Mouse (Mus musculus): Measurements from ENCODE around the gene Taar7e. TPM values are rescaled to one million over a fixed set of nuclear protein-coding genes. Genes with fewer than 3 reads are reported as not detected.
"Not testable (repeated sequence)": the region's sequence is repeated elsewhere in the genome, so short reads cannot be mapped to it uniquely, and the experiment has no call there.

The Taar7e gene
- polyA plus RNA-seq, 1 experiment from 2014 or later, result not detected

DNA sequence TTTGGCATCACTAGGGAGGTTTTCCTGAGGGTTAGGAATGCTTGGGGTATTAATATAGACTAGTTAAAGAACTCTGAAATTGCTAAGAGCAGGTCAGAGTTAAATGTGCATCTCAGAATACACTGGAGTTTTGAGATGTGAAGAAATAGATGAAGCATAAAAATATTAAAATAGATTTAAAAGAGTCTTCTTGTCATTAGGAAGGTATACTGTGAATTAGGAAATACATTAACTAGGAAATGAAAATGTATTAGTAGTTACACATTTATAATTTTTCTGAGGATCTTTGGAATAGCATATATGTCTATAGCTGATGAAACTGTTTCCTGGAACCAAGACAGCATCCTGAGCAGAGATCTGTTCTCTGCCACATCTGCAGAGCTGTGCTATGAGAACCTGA lies 11.8 kb downstream of the Taar7e start, which contains the start of gene Taar7f:
Taar7f (plus strand) TSS at position 301 of the 400 bp plus-strand sequence.
- no peaks in the 10 kb centered on the region for H3K27me3 ChIP-seq (ENCODE audit: control insufficient read depth, insufficient read depth, low read length)
- no peak within 1 kb of the TSS for H3K4me2 ChIP-seq (ENCODE audit: low read depth, low read length)
- no peak for ATAC-seq (replicated peaks; ENCODE audit: extremely low read depth, insufficient read depth, low FRiP score)
- no peak within 1 kb of the TSS for H3K9ac ChIP-seq (ENCODE audit: low read length)
- no peak within 1 kb of the TSS for H3K4me3 ChIP-seq (ENCODE audit: low read length)
- H3K4me1 ChIP-seq (ENCODE audit: control insufficient read depth, insufficient read depth, low read length), result no peaks in the 10 kb centered on the region
- H3K36me3 ChIP-seq (ENCODE audit: control insufficient read depth, insufficient read depth), result no peaks in the 10 kb centered on the region
- H3K9me3 ChIP-seq (replicated peaks; ENCODE audit: control insufficient read depth, low read length), result no peaks in the 10 kb centered on the region
- no peak within 1 kb of the TSS for H3K27ac ChIP-seq (ENCODE audit: low read length)

DNA sequence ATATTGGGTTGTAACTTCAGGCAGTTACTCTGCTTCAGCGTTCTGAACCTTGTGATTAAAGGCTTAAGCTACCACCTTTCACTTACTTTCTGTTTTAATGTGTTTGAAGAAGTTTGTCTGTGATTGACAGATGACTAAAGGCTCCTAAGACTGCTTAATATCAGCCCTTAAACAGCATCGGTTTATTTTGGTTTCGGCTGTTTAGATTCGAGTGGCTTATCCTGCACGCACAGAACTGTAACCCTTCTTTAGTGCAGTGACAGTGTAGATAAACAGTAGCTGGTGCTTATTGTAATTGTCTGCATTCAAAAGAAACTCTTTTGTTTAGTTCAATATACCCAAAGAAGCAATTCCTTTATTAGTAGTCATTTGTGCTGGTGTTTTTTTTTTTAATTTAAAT lies 14.6 kb downstream of the Taar7e start:
- Histone ChIP-seq H3K9ac (ENCODE audit: low read length) (no peak overlapping the region), H3K4me3 (ENCODE audit: low read length) (no peak overlapping the region), H3K36me3 (ENCODE audit: control insufficient read depth, insufficient read depth) (no peaks in the 10 kb centered on the region), H3K9me3 (replicated peaks; ENCODE audit: control insufficient read depth, low read length) (no peaks in the 10 kb centered on the region), H3K27ac (ENCODE audit: low read length) (no peak overlapping the region), H3K4me1 (ENCODE audit: control insufficient read depth, insufficient read depth, low read length) (no peaks in the 10 kb centered on the region), H3K27me3 (ENCODE audit: control insufficient read depth, insufficient read depth, low read length) (no peaks in the 10 kb centered on the region), H3K4me2 (ENCODE audit: low read depth, low read length) (no peak overlapping the region)
- WGBS, result 26% methylated on average over 5 of the region's 5 CpGs
- ATAC-seq (replicated peaks; ENCODE audit: extremely low read depth, insufficient read depth, low FRiP score), result no peak

DNA sequence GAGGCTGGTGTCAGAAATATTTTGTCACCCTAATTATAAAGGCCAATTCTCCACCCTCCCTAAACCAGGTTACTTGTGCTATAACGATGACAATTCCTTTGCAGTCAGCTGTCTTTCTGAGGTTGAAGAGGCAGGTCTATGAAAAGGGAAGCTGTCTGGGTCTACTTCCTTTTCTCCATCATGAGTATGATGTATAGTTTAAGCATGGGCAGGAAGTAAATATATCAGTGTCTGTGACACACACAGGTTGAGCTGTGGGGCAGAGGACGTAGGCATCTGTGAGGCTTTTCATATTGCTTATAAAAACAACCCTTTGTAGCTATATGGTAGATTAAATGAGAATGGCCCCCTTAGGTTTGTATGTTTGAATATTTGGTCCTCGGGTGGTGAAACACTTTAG lies 21.6 kb downstream of the Taar7e start:
- ATAC-seq (replicated peaks; ENCODE audit: extremely low read depth, insufficient read depth, low FRiP score), result no peak
- H3K9ac ChIP-seq (ENCODE audit: low read length), result no peak overlapping the region
- no peak overlapping the region for H3K4me3 ChIP-seq (ENCODE audit: low read length)
- H3K4me2 ChIP-seq (ENCODE audit: low read depth, low read length), result no peak overlapping the region
- no peaks in the 10 kb centered on the region for H3K4me1 ChIP-seq (ENCODE audit: control insufficient read depth, insufficient read depth, low read length)
- no peaks in the 10 kb centered on the region for H3K36me3 ChIP-seq (ENCODE audit: control insufficient read depth, insufficient read depth)
- H3K27me3 ChIP-seq (ENCODE audit: control insufficient read depth, insufficient read depth, low read length), result no peaks in the 10 kb centered on the region
- no peaks in the 10 kb centered on the region for H3K9me3 ChIP-seq (replicated peaks; ENCODE audit: control insufficient read depth, low read length)
- 71% methylated on average over 3 of the region's 3 CpGs for WGBS
- no peak overlapping the region for H3K27ac ChIP-seq (ENCODE audit: low read length)

- H3K9me3 ChIP-seq (replicated peaks; ENCODE audit: control insufficient read depth, low read length); H3K4me2 ChIP-seq (ENCODE audit: low read depth, low read length); H3K4me1 ChIP-seq (ENCODE audit: control insufficient read depth, insufficient read depth, low read length); ATAC-seq (replicated peaks; ENCODE audit: extremely low read depth, insufficient read depth, low FRiP score); H3K27me3 ChIP-seq (ENCODE audit: control insufficient read depth, insufficient read depth, low read length); H3K9ac ChIP-seq (ENCODE audit: low read length); H3K36me3 ChIP-seq (ENCODE audit: control insufficient read depth, insufficient read depth); H3K27ac ChIP-seq (ENCODE audit: low read length); H3K4me3 ChIP-seq (ENCODE audit: low read length): not testable (repeated sequence)
- 30% methylated on average over 2 of the region's 2 CpGs for WGBS
Measured at GRCm38 (mm10) chr10:24074751-24075150, 37.3 kb downstream of the Taar7e start.

- not testable (repeated sequence) for H3K36me3 ChIP-seq (ENCODE audit: control insufficient read depth, insufficient read depth); H3K9me3 ChIP-seq (replicated peaks; ENCODE audit: control insufficient read depth, low read length); H3K4me1 ChIP-seq (ENCODE audit: control insufficient read depth, insufficient read depth, low read length); ATAC-seq (replicated peaks; ENCODE audit: extremely low read depth, insufficient read depth, low FRiP score); H3K27ac ChIP-seq (ENCODE audit: low read length); H3K9ac ChIP-seq (ENCODE audit: low read length); H3K4me3 ChIP-seq (ENCODE audit: low read length); H3K27me3 ChIP-seq (ENCODE audit: control insufficient read depth, insufficient read depth, low read length); H3K4me2 ChIP-seq (ENCODE audit: low read depth, low read length)
- WGBS, result 75% methylated on average over 2 of the region's 4 CpGs
Measured at GRCm38 (mm10) chr10:24076200-24076599, 38.8 kb downstream of the Taar7e start, which contains the start of gene Taar8a. TSS of gene Taar8a (plus strand) at chr10:24076500.

GRCm38 (mm10) chr10:24080166-24080565 lies 42.8 kb downstream of the Taar7e start:
- H3K9me3 ChIP-seq (replicated peaks; ENCODE audit: control insufficient read depth, low read length), result no peaks in the 10 kb centered on the region
- no peaks in the 10 kb centered on the region for H3K36me3 ChIP-seq (ENCODE audit: control insufficient read depth, insufficient read depth)
- H3K27me3 ChIP-seq (ENCODE audit: control insufficient read depth, insufficient read depth, low read length), result no peaks in the 10 kb centered on the region
- H3K9ac ChIP-seq (ENCODE audit: low read length), result no peak overlapping the region
- no peak overlapping the region for H3K27ac ChIP-seq (ENCODE audit: low read length)
- no peak overlapping the region for H3K4me3 ChIP-seq (ENCODE audit: low read length)
- H3K4me1 ChIP-seq (ENCODE audit: control insufficient read depth, insufficient read depth, low read length), result no peaks in the 10 kb centered on the region
- H3K4me2 ChIP-seq (ENCODE audit: low read depth, low read length), result no peak overlapping the region
- WGBS, result 31% methylated on average over 3 of the region's 3 CpGs
- ATAC-seq (replicated peaks; ENCODE audit: extremely low read depth, insufficient read depth, low FRiP score), result no peak

- H3K4me3 ChIP-seq (ENCODE audit: low read length), result no peak overlapping the region
- WGBS, result 69% methylated on average over 5 of the region's 5 CpGs
- no peaks in the 10 kb centered on the region for H3K4me1 ChIP-seq (ENCODE audit: control insufficient read depth, insufficient read depth, low read length)
- no peak overlapping the region for H3K27ac ChIP-seq (ENCODE audit: low read length)
- H3K4me2 ChIP-seq (ENCODE audit: low read depth, low read length), result no peak overlapping the region
- H3K9me3 ChIP-seq (replicated peaks; ENCODE audit: control insufficient read depth, low read length), result no peaks in the 10 kb centered on the region
- no peak for ATAC-seq (replicated peaks; ENCODE audit: extremely low read depth, insufficient read depth, low FRiP score)
- H3K27me3 ChIP-seq (ENCODE audit: control insufficient read depth, insufficient read depth, low read length), result no peaks in the 10 kb centered on the region
- no peaks in the 10 kb centered on the region for H3K36me3 ChIP-seq (ENCODE audit: control insufficient read depth, insufficient read depth)
- no peak overlapping the region for H3K9ac ChIP-seq (ENCODE audit: low read length)
Measured at GRCm38 (mm10) chr10:24085936-24086335, 48.5 kb downstream of the Taar7e start.

DNA sequence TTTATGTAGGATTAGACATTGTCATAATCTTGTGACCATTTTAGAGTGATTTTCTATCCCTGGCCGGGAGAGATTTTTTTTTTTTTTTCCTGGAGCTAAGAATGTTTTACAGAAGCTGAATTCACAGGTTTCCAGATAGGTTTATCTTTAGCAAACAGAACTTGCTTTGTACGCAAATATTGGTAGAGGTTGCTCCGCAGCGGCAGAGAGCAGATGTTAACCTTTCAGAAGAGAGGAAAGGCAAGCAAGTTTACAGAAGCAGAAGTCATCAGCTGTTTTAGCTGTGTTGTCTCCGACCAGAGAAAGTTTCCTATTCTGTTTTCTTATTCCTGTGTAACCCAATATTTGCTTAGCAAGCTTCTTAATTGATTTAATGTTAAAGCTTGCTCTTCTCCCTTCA lies 49.1 kb downstream of the Taar7e start:
- H3K27ac ChIP-seq (ENCODE audit: low read length), result no peak overlapping the region
- H3K36me3 ChIP-seq (ENCODE audit: control insufficient read depth, insufficient read depth), result no peaks in the 10 kb centered on the region
- H3K4me2 ChIP-seq (ENCODE audit: low read depth, low read length), result no peak overlapping the region
- WGBS, result 54% methylated on average over 5 of the region's 5 CpGs
- no peak overlapping the region for H3K4me3 ChIP-seq (ENCODE audit: low read length)
- H3K9me3 ChIP-seq (replicated peaks; ENCODE audit: control insufficient read depth, low read length), result no peaks in the 10 kb centered on the region
- H3K4me1 ChIP-seq (ENCODE audit: control insufficient read depth, insufficient read depth, low read length), result no peaks in the 10 kb centered on the region
- H3K27me3 ChIP-seq (ENCODE audit: control insufficient read depth, insufficient read depth, low read length), result no peaks in the 10 kb centered on the region
- no peak overlapping the region for H3K9ac ChIP-seq (ENCODE audit: low read length)
- no peak for ATAC-seq (replicated peaks; ENCODE audit: extremely low read depth, insufficient read depth, low FRiP score)

DNA sequence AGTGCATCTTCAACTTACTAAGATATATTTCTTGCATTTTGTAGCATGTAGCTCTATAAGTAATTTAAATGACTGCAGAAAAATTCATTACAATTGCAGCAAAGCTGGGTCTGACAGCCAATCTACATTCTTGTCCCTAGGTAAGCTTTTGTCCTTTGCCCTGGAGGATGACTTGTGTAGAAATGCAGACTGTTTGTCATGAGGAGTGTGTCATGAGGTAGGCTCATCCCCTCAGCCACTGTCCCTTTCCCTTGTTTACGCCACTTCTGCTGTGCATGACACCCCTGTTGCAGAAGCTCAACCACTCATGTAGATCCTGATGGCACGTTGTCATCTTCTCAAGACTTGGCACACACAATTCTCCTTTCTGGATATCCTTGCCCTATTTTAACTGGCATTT lies 49.8 kb downstream of the Taar7e start:
- no peak for ATAC-seq (replicated peaks; ENCODE audit: extremely low read depth, insufficient read depth, low FRiP score)
- H3K4me2 ChIP-seq (ENCODE audit: low read depth, low read length), result no peak overlapping the region
- H3K4me1 ChIP-seq (ENCODE audit: control insufficient read depth, insufficient read depth, low read length), result no peaks in the 10 kb centered on the region
- 85% methylated on average over 2 of the region's 2 CpGs for WGBS
- H3K27me3 ChIP-seq (ENCODE audit: control insufficient read depth, insufficient read depth, low read length), result no peaks in the 10 kb centered on the region
- no peak overlapping the region for H3K27ac ChIP-seq (ENCODE audit: low read length)
- no peak overlapping the region for H3K9ac ChIP-seq (ENCODE audit: low read length)
- H3K4me3 ChIP-seq (ENCODE audit: low read length), result no peak overlapping the region
- no peaks in the 10 kb centered on the region for H3K36me3 ChIP-seq (ENCODE audit: control insufficient read depth, insufficient read depth)
- no peaks in the 10 kb centered on the region for H3K9me3 ChIP-seq (replicated peaks; ENCODE audit: control insufficient read depth, low read length)

Data from heart, embryonic 16.5 days (tissue).